Mouse (Mus musculus) ovary, adult 2 months (tissue): Measurements from ENCODE around the gene Apol10a. TPM values are rescaled to one million over a fixed set of nuclear protein-coding genes. Genes with fewer than 3 reads are reported as not detected.

Experiments
- polyA plus RNA-seq: library from polyadenylated mRNA; depleted of rRNA; stranded (reverse); fragments of >200 nt; gene quantifications from 2 replicates; pipeline ENCODE4 v1.2.3, GENCODE M21; 2012; rRNA removed

Apol10a gene
- not detected in 2 replicates for polyA plus RNA-seq

DNA sequence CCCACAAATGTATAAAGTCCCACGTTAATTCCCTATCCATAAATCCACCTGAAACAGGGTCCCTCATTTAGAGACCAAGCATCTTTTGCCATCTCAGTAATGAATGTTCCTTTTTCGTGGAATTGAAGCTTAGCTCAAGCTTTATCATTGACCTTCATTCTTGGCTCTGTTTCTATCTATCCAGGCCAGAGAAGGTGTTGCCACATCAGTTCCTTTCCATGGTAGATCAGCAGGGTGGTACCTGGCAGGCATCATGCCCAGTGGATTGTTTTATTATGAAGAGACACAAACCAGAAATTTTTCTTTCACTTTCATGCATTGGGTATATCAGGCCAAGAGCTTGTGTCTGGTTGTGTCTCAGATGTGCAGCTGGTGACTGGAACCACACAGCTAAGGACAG, at the start of gene Apol10a:
Apol10a (plus strand) TSS at position 355 of the 400 bp plus-strand sequence.

DNA sequence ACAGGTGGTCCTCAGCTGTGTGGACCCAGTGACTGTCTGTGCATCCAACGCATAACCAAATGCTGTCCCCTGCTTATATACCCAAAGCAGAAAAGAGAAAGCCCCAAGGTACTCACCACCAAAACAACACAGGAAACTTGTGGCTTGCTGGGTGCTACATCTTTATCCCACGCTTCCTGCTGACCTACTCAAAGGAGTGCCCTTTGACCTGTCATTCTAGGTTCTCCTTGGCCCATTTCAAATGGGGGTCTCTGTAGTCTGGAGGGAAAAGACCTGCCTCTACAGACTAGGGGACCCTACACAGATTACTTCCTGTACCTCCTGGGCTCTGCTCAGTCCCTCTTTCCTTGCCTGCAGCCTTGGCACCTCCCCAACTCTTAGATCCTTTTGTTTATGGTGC, 29.5 kb upstream of the Apol10a start, which contains the start of gene Apol7b:
Apol7b (minus strand) TSS at position 101 of the 400 bp plus-strand sequence.

DNA sequence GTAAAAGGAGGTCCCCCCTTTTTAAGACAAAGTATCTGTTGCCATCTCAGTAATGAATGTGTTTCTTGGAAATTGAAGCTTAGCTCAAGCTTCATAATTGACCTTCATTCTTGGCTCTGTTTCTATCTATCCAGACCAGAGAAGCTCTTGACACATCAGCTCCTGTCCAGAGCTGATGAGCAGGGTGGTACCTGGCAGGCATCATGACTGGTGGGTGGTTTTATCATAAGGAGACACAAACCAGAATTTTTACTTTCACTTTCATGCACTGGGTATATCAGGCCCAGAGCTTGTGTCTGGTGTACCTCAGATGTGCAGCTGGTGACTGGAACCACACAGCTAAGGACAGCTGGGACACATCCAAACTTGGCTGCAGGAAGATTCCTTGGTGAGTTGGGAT, 31.1 kb downstream of the Apol10a start, which contains the start of gene Apol11a:
Apol11a (plus strand) TSS at position 306 of the 400 bp plus-strand sequence.

DNA sequence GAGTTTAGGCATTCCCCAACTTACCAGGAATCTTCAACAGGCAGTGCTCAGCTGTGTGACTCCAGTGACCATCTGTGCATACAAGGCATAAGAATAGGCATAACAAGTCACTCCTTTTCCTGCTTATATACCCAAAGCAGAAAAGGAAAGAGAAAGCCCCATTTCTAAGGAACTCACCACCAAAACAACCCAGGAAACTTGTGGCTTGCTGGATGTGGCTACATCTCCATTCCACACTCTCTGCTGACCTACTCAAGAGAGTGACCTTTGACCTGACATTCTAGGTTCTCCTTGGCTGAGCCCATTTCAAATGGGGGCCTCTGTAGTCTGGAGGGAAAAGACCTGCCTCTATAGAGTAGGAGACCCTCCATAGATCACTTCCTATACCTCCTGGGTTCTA, 56.4 kb downstream of the Apol10a start, which contains the start of gene Apol7c:
Apol7c (minus strand) TSS at position 101 of the 400 bp plus-strand sequence.

Other genes with a start within 250 kb of the Apol10a start
- gene Rbfox2, start 170.0 kb upstream of the Apol10a start, polyA plus RNA-seq = 165 and 174 TPM in 2 replicates
- 0.79 and 1.0 TPM in 2 replicates for gene Apol7a, start 77.9 kb upstream of the Apol10a start, polyA plus RNA-seq
- 4.2 TPM in 2 replicates for gene Apol9a, start 65.9 kb upstream of the Apol10a start, polyA plus RNA-seq
- gene Apol7b, start 29.6 kb upstream of the Apol10a start, polyA plus RNA-seq = 0.12 and 0.51 TPM in 2 replicates
- gene Apol11a, start 31.2 kb downstream of the Apol10a start, polyA plus RNA-seq = 0.07 TPM in 1 of 2 replicates, not detected in the other
- 0.24 and 0.35 TPM in 2 replicates for gene Apol7c, start 56.3 kb downstream of the Apol10a start, polyA plus RNA-seq
- not detected in 2 replicates for gene 1700025B11Rik, start 84.8 kb downstream of the Apol10a start, polyA plus RNA-seq
- 0.28 and 0.31 TPM in 2 replicates for gene Apol10b, start 119.1 kb downstream of the Apol10a start, polyA plus RNA-seq
- gene Gm36245, start 122.2 kb downstream of the Apol10a start, polyA plus RNA-seq = not detected in 2 replicates
- not detected in 2 replicates for gene Apol11b, start 166.2 kb downstream of the Apol10a start, polyA plus RNA-seq
- gene Apol7e, start 221.8 kb downstream of the Apol10a start, polyA plus RNA-seq = 2.0 and 3.4 TPM in 2 replicates